Mouse (Mus musculus) testis, adult 2 months (tissue): ENCODE data around the gene Med12l. TPM values are rescaled to one million over a fixed set of nuclear protein-coding genes. Genes with fewer than 3 reads are reported as not detected.
"Not testable (repeated sequence)": the region's sequence is repeated elsewhere in the genome, so short reads cannot be mapped to it uniquely, and the experiment has no call there.

Experiments used
- H3K27ac ChIP-seq: fragments of 200-500 bp; 2 replicates; pipeline ENCODE4 v1.5.1; 2012; ENCODE audit warnings: low read depth, low read length; ENCODE audit not compliant: control insufficient read depth, insufficient read depth
- H3K27me3 ChIP-seq: fragments of 200-500 bp; 2 replicates; pipeline ENCODE4 v1.6.1; 2012; ENCODE audit warnings: mild to moderate bottlenecking, low read length, moderate library complexity; ENCODE audit not compliant: control insufficient read depth, insufficient read depth
- H3K36me3 ChIP-seq: fragments of 200-500 bp; 2 replicates; pipeline ENCODE4 v1.6.1; 2012; ENCODE audit warnings: mild to moderate bottlenecking, low read length; ENCODE audit not compliant: control insufficient read depth, insufficient read depth
- H3K4me1 ChIP-seq: fragments of 200-500 bp; 2 replicates; pipeline ENCODE4 v1.6.1; 2012; ENCODE audit warnings: low read length; ENCODE audit not compliant: control insufficient read depth, insufficient read depth
- H3K4me3 ChIP-seq: fragments of 200-500 bp; 2 replicates; pipeline ENCODE4 v1.5.1; 2012; ENCODE audit warnings: low read depth, mild to moderate bottlenecking, low read length, moderate library complexity, mixed read lengths; ENCODE audit not compliant: control insufficient read depth
- CTCF ChIP-seq: fragments of 200-500 bp; IDR thresholded peaks from 2 replicates; pipeline ENCODE4 v1.5.1; 2012; ENCODE audit warnings: low read depth, mild to moderate bottlenecking, inconsistent platforms, low read length, moderate library complexity; ENCODE audit not compliant: control insufficient read depth, insufficient read depth, insufficient replicate concordance
- POLR2A ChIP-seq: fragments of 200-500 bp; IDR thresholded peaks from 2 replicates; pipeline ENCODE4 v1.6.1; 2012; ENCODE audit warnings: low read depth, mild to moderate bottlenecking, inconsistent platforms, low read length, moderate library complexity; ENCODE audit not compliant: control insufficient read depth
- polyA plus RNA-seq: library from polyadenylated mRNA; depleted of rRNA; stranded (reverse); fragments of >200 nt; gene quantifications from 2 replicates; pipeline ENCODE4 v1.2.3, GENCODE M21; 2012

Med12l gene
- polyA plus RNA-seq, 1 experiment, result 4.6 TPM

- Histone ChIP-seq H3K4me3 (no peak overlapping the region), H3K27ac (no peak overlapping the region), H3K36me3 (no peaks in the 10 kb centered on the region), H3K4me1 (no peaks in the 10 kb centered on the region), H3K27me3 (no peaks in the 10 kb centered on the region)
- TF ChIP-seq CTCF (no peak), POLR2A (no peak)
Measured at GRCm38 (mm10) chr3:59104462-59104861, 98.8 kb downstream of the Med12l start.

- no peak overlapping the region for H3K4me3 ChIP-seq
Measured at GRCm38 (mm10) chr3:59107439-59107838, 101.8 kb downstream of the Med12l start.

GRCm38 (mm10) chr3:59109834-59110233, 104.2 kb downstream of the Med12l start:
- H3K4me1 ChIP-seq, H3K27me3 ChIP-seq, H3K27ac ChIP-seq, H3K36me3 ChIP-seq, H3K4me3 ChIP-seq: not testable (repeated sequence)

More at GRCm38 (mm10) chr3:59107439-59107838, 101.8 kb downstream of the Med12l start:
- Histone ChIP-seq H3K27me3 (no peaks in the 10 kb centered on the region), H3K27ac (no peak overlapping the region), H3K36me3 (no peaks in the 10 kb centered on the region), H3K4me1 (no peaks in the 10 kb centered on the region)
- TF ChIP-seq POLR2A (no peak), CTCF (no peak)

GRCm38 (mm10) chr3:59111944-59112343, 106.3 kb downstream of the Med12l start:
- Histone ChIP-seq H3K27me3 (no peaks in the 10 kb centered on the region), H3K4me1 (no peaks in the 10 kb centered on the region), H3K36me3 (no peaks in the 10 kb centered on the region), H3K4me3 (no peak overlapping the region), H3K27ac (no peak overlapping the region)
- TF ChIP-seq CTCF (no peak), POLR2A (no peak)

- H3K27ac ChIP-seq, H3K27me3 ChIP-seq, H3K4me3 ChIP-seq, H3K4me1 ChIP-seq, H3K36me3 ChIP-seq: not testable (repeated sequence)
Measured at GRCm38 (mm10) chr3:59113291-59113690, 107.7 kb downstream of the Med12l start.

GRCm38 (mm10) chr3:59113973-59114517, 108.4 kb downstream of the Med12l start:
- Histone ChIP-seq H3K4me1 (no peaks in the 10 kb centered on the region), H3K27ac (no peak overlapping the region), H3K36me3 (no peaks in the 10 kb centered on the region), H3K27me3 (no peaks in the 10 kb centered on the region), H3K4me3 (no peak overlapping the region)
- TF ChIP-seq POLR2A (no peak), CTCF (no peak)

GRCm38 (mm10) chr3:59121067-59121730, 115.6 kb downstream of the Med12l start:
- TF ChIP-seq POLR2A (no peak), CTCF (no peak)
- no peak overlapping the region for H3K27ac ChIP-seq
- no peaks in the 10 kb centered on the region for H3K36me3 ChIP-seq
- H3K27me3 ChIP-seq, result no peaks in the 10 kb centered on the region
- no peak overlapping the region for H3K4me3 ChIP-seq
- H3K4me1 ChIP-seq, result no peaks in the 10 kb centered on the region
